Mouse (Mus musculus): Measurements from ENCODE around the gene Sh3bp1. TPM values are rescaled to one million over a fixed set of nuclear protein-coding genes. Genes with fewer than 3 reads are reported as not detected.

Sh3bp1 gene
- polyA plus RNA-seq, 1 experiment from 2014 or later: 14.5 TPM

- peaks cover 13 to 19% of the 10 kb centered on the region in 2 experiments for H3K4me1 ChIP-seq (ENCODE audit: control insufficient read depth in 2 of 2, insufficient read depth in 2 of 2, low read length in 2 of 2)
- H3K36me3 ChIP-seq (ENCODE audit: control insufficient read depth, insufficient read depth, low read length): no peaks in the 10 kb centered on the region
- H3K9me3 ChIP-seq (ENCODE audit: control insufficient read depth, low read length): no peaks in the 10 kb centered on the region
- H3K27ac ChIP-seq (replicated peaks in 1 of 2; ENCODE audit: control insufficient read depth in 1 of 2, insufficient read depth in 1 of 2, low read depth in 2 of 2, low read length in 2 of 2): no peak overlapping the region
- no peak for ATAC-seq (ENCODE audit: insufficient number of reproducible peaks, insufficient read depth, low FRiP score, low read depth)
- no peaks in the 10 kb centered on the region for H3K27me3 ChIP-seq (ENCODE audit: control insufficient read depth, insufficient read depth, low read length)
- H3K4me2 ChIP-seq (ENCODE audit: low read length): no peak overlapping the region
- WGBS: 38% methylated on average over 5 of the region's 5 CpGs
- H3K4me3 ChIP-seq (ENCODE audit: control insufficient read depth in 1 of 2, insufficient read depth in 1 of 2, low read depth in 1 of 2, low read length in 2 of 2): no peak overlapping the region
- no peak overlapping the region for H3K9ac ChIP-seq (ENCODE audit: low read length)
These were observed 27.5 kb upstream of the Sh3bp1 start for GRCm38 (mm10) chr15:78872021-78872608.

- 43% methylated on average over 13 of the region's 13 CpGs for WGBS
- no peak overlapping the region for H3K4me2 ChIP-seq (ENCODE audit: low read length)
- H3K9me3 ChIP-seq (ENCODE audit: control insufficient read depth, low read length): no peaks in the 10 kb centered on the region
- H3K27me3 ChIP-seq (ENCODE audit: control insufficient read depth, insufficient read depth, low read length): no peaks in the 10 kb centered on the region
- no peak overlapping the region for H3K4me3 ChIP-seq (ENCODE audit: control insufficient read depth in 1 of 2, insufficient read depth in 1 of 2, low read depth in 1 of 2, low read length in 2 of 2)
- no peak overlapping the region for H3K9ac ChIP-seq (ENCODE audit: low read length)
- H3K27ac ChIP-seq (replicated peaks in 1 of 2; ENCODE audit: control insufficient read depth in 1 of 2, insufficient read depth in 1 of 2, low read depth in 2 of 2, low read length in 2 of 2): no peak overlapping the region
- peaks cover 12 to 19% of the 10 kb centered on the region in 2 experiments for H3K4me1 ChIP-seq (ENCODE audit: control insufficient read depth in 2 of 2, insufficient read depth in 2 of 2, low read length in 2 of 2)
- no peaks in the 10 kb centered on the region for H3K36me3 ChIP-seq (ENCODE audit: control insufficient read depth, insufficient read depth, low read length)
- ATAC-seq (ENCODE audit: insufficient number of reproducible peaks, insufficient read depth, low FRiP score, low read depth): no peak
These were observed 25.6 kb upstream of the Sh3bp1 start for GRCm38 (mm10) chr15:78873803-78874435.

- Histone ChIP-seq H3K4me2 (ENCODE audit: low read length) (no peak overlapping the region), H3K9me3 (ENCODE audit: control insufficient read depth, low read length) (no peaks in the 10 kb centered on the region), H3K27ac (replicated peaks in 1 of 2; ENCODE audit: control insufficient read depth in 1 of 2, insufficient read depth in 1 of 2, low read depth in 2 of 2, low read length in 2 of 2) (no peak overlapping the region), H3K4me3 (ENCODE audit: control insufficient read depth in 1 of 2, insufficient read depth in 1 of 2, low read depth in 1 of 2, low read length in 2 of 2) (no peak overlapping the region), H3K27me3 (ENCODE audit: control insufficient read depth, insufficient read depth, low read length) (no peaks in the 10 kb centered on the region), H3K9ac (ENCODE audit: low read length) (no peak overlapping the region), H3K4me1 (ENCODE audit: control insufficient read depth in 2 of 2, insufficient read depth in 2 of 2, low read length in 2 of 2) (peaks cover 16 to 24% of the 10 kb centered on the region in 2 experiments), H3K36me3 (ENCODE audit: control insufficient read depth, insufficient read depth, low read length) (peaks cover 7% of the 10 kb centered on the region; the same call in 1 of the 2 replicates)
- WGBS: 72% methylated on average over 8 of the region's 8 CpGs
- no peak for ATAC-seq (ENCODE audit: insufficient number of reproducible peaks, insufficient read depth, low FRiP score, low read depth)
These were observed 24.6 kb upstream of the Sh3bp1 start for GRCm38 (mm10) chr15:78874989-78875388.

- Histone ChIP-seq H3K9me3 (ENCODE audit: control insufficient read depth, low read length) (no peaks in the 10 kb centered on the region), H3K9ac (ENCODE audit: low read length) (peak overlapping the region; percentile 94), H3K27me3 (ENCODE audit: control insufficient read depth, insufficient read depth, low read length) (no peaks in the 10 kb centered on the region), H3K4me2 (ENCODE audit: low read length) (peak overlapping the region; percentile 86), H3K4me1 (ENCODE audit: control insufficient read depth in 2 of 2, insufficient read depth in 2 of 2, low read length in 2 of 2) (peaks cover 16 to 29% of the 10 kb centered on the region in 2 experiments), H3K27ac (replicated peaks in 1 of 2; ENCODE audit: control insufficient read depth in 1 of 2, insufficient read depth in 1 of 2, low read depth in 2 of 2, low read length in 2 of 2) (peak overlapping the region in 1 of 2 experiments; percentile 97; a peak in 1 of 4 replicates), H3K36me3 (ENCODE audit: control insufficient read depth, insufficient read depth, low read length) (peaks cover 10% of the 10 kb centered on the region; the same call in 1 of the 2 replicates), H3K4me3 (ENCODE audit: control insufficient read depth in 1 of 2, insufficient read depth in 1 of 2, low read depth in 1 of 2, low read length in 2 of 2) (no peak overlapping the region)
- no peak for ATAC-seq (ENCODE audit: insufficient number of reproducible peaks, insufficient read depth, low FRiP score, low read depth)
- 81% methylated on average over 5 of the region's 5 CpGs for WGBS
These were observed 24.0 kb upstream of the Sh3bp1 start for GRCm38 (mm10) chr15:78875537-78875936.

- Histone ChIP-seq H3K4me1 (ENCODE audit: control insufficient read depth in 2 of 2, insufficient read depth in 2 of 2, low read length in 2 of 2) (peaks cover 16 to 30% of the 10 kb centered on the region in 2 experiments), H3K27ac (replicated peaks in 1 of 2; ENCODE audit: control insufficient read depth in 1 of 2, insufficient read depth in 1 of 2, low read depth in 2 of 2, low read length in 2 of 2) (peak overlapping the region; percentile 97 to 99), H3K36me3 (ENCODE audit: control insufficient read depth, insufficient read depth, low read length) (peaks cover 16% of the 10 kb centered on the region), H3K9ac (ENCODE audit: low read length) (peak overlapping the region; percentile 94), H3K4me3 (ENCODE audit: control insufficient read depth in 1 of 2, insufficient read depth in 1 of 2, low read depth in 1 of 2, low read length in 2 of 2) (peak overlapping the region; percentile 64 to 80), H3K9me3 (ENCODE audit: control insufficient read depth, low read length) (no peaks in the 10 kb centered on the region), H3K4me2 (ENCODE audit: low read length) (peak overlapping the region; percentile 86), H3K27me3 (ENCODE audit: control insufficient read depth, insufficient read depth, low read length) (no peaks in the 10 kb centered on the region)
- ATAC-seq (ENCODE audit: insufficient number of reproducible peaks, insufficient read depth, low FRiP score, low read depth): no peak
- 1% methylated on average over 17 of the region's 17 CpGs for WGBS
These were observed 23.3 kb upstream of the Sh3bp1 start for GRCm38 (mm10) chr15:78876258-78876696.

GRCm38 (mm10) chr15:78876991-78877809, 22.4 kb upstream of the Sh3bp1 start, which contains the start of gene Gga1:
TSS of gene Gga1 (plus strand) at chr15:78877190.
- Histone ChIP-seq H3K4me1 (ENCODE audit: control insufficient read depth in 2 of 2, insufficient read depth in 2 of 2, low read length in 2 of 2) (peaks cover 16 to 30% of the 10 kb centered on the region in 2 experiments), H3K27me3 (ENCODE audit: control insufficient read depth, insufficient read depth, low read length) (no peaks in the 10 kb centered on the region), H3K9ac (ENCODE audit: low read length) (peak within 1 kb of the TSS; percentile 94), H3K9me3 (ENCODE audit: control insufficient read depth, low read length) (no peaks in the 10 kb centered on the region), H3K4me2 (ENCODE audit: low read length) (peak within 1 kb of the TSS; percentile 86), H3K4me3 (ENCODE audit: control insufficient read depth in 1 of 2, insufficient read depth in 1 of 2, low read depth in 1 of 2, low read length in 2 of 2) (peak within 1 kb of the TSS; percentile 64 to 80), H3K36me3 (ENCODE audit: control insufficient read depth, insufficient read depth, low read length) (peaks cover 25% of the 10 kb centered on the region), H3K27ac (replicated peaks in 1 of 2; ENCODE audit: control insufficient read depth in 1 of 2, insufficient read depth in 1 of 2, low read depth in 2 of 2, low read length in 2 of 2) (peak within 1 kb of the TSS; percentile 97 to 99)
- under 1% methylated on average over 86 of the region's 95 CpGs for WGBS
- peak; percentile 91 for ATAC-seq (ENCODE audit: insufficient number of reproducible peaks, insufficient read depth, low FRiP score, low read depth)

GRCm38 (mm10) chr15:78877810-78878390, 21.7 kb upstream of the Sh3bp1 start:
- ATAC-seq (ENCODE audit: insufficient number of reproducible peaks, insufficient read depth, low FRiP score, low read depth): 0 out of 2 replicates have a peak, but pooled peaks have one; percentile 0
- Histone ChIP-seq H3K27ac (replicated peaks in 1 of 2; ENCODE audit: control insufficient read depth in 1 of 2, insufficient read depth in 1 of 2, low read depth in 2 of 2, low read length in 2 of 2) (peak overlapping the region; percentile 97 to 99), H3K36me3 (ENCODE audit: control insufficient read depth, insufficient read depth, low read length) (peaks cover 32% of the 10 kb centered on the region), H3K4me1 (ENCODE audit: control insufficient read depth in 2 of 2, insufficient read depth in 2 of 2, low read length in 2 of 2) (peaks cover 16 to 30% of the 10 kb centered on the region in 2 experiments), H3K9ac (ENCODE audit: low read length) (peak overlapping the region; percentile 94), H3K9me3 (ENCODE audit: control insufficient read depth, low read length) (no peaks in the 10 kb centered on the region), H3K27me3 (ENCODE audit: control insufficient read depth, insufficient read depth, low read length) (no peaks in the 10 kb centered on the region), H3K4me3 (ENCODE audit: control insufficient read depth in 1 of 2, insufficient read depth in 1 of 2, low read depth in 1 of 2, low read length in 2 of 2) (peak overlapping the region; percentile 64 to 80), H3K4me2 (ENCODE audit: low read length) (peak overlapping the region; percentile 86)
- WGBS: under 1% methylated on average over 17 of the region's 17 CpGs
